Mouse (Mus musculus) cerebellum, postnatal 36 days (tissue): ENCODE data around the gene Asphd2.

Experiments
- DNase-seq, 2 experiments: peaks; one replicate each; pipeline ENCODE4 v3.0.0; 2021 to 2022; ENCODE audit warnings: mixed read lengths in 2 of 2

Gene Asphd2

DNA sequence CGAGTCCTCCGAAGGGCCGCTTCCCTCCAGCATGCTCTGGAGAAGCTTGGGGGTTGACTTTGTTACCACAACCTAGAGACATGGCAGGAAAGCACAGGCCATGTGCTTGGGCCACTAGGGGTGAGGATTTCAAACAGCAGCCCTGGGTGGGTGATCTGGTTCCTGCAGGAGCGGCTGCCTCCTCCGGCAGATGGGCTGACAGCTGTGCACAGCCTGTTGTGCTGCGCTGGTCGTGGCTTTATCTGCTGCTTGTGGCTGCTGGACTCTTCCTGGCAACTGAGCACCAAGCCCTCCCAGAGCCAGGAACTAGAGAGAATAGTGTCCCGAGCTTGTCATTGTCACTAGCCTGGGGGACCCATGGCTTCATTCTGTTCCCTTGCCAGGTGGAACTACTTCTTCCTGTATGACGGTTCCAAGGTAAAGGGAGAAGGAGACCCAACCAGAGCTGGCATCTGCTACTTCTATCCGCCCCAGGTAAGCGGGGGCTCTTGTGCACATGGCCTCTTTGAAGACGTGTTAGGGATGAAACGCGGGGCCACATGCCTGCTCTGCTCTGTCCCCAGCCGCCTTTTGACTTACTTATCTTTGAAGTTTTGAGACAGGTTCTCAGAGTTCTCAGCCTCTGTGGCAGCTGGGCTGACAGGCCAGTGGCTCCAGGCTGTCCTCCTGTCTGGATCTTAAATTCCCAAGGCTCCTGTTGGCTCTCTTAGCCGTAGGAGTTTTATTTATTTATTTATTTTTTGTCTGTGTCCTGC, 48.3 kb downstream of the Asphd2 start:
- no peak for DNase-seq

DNA sequence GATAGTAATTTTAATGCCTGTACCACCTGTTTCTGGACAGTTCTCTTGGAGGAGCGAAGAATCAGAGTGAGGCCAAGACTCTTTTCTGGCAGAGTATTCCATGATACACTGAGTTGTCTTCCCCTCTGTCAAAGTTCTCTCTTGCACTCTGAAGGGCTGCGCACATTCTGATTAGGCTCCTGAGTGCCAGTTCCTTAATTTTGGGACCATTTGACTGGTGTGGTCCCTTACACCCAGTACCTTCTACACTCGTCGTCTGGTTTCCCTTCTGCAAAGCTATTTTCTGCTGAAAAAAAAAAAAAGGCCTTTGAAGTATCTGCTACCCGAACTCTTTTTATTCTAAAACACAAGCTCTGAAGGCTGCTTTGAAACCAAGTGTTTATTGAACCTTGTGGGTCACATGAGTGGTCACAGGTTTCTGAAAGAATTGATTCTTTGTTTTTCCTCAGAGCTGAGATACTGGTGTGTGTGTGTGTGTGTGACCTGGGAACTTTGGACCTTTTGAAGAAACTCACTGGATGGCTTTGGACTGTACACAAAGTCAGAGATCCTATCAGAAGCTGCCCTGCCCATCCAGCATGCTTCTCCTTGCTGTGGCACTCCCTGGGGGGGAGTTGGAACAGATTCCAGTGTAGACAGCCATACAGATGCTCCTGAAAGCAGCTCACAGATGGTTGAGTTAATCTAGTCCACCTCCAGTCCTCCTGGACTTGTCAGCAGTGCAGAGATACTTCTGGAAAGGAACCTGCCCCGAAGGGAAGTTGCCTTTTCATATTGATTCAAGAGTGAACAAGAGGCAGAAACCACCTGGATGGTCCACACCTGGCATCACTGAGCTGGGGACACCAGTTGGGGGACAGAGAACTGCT, 50.3 kb downstream of the Asphd2 start:
- DNase-seq: no peak

DNA sequence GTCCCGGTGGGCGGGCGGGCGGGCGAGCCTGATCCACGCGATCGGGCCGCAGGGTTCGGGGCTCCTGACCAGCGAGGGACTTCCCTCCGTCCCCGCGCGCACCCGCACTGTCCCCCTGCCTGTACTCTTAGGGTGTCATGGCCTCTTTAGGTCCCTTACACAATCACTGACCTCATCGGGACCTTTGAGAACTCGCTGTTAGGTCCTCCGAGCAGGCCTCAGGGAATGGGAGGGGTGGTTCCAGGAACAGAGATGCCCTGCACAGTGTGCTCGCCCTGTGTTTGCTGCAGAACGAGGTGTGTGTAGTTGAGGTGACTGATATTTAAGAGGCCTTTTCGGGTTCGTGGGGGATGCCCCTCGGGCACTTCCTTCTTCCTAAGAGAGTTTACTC, 51.5 kb downstream of the Asphd2 start:
- DNase-seq: no peak

DNA sequence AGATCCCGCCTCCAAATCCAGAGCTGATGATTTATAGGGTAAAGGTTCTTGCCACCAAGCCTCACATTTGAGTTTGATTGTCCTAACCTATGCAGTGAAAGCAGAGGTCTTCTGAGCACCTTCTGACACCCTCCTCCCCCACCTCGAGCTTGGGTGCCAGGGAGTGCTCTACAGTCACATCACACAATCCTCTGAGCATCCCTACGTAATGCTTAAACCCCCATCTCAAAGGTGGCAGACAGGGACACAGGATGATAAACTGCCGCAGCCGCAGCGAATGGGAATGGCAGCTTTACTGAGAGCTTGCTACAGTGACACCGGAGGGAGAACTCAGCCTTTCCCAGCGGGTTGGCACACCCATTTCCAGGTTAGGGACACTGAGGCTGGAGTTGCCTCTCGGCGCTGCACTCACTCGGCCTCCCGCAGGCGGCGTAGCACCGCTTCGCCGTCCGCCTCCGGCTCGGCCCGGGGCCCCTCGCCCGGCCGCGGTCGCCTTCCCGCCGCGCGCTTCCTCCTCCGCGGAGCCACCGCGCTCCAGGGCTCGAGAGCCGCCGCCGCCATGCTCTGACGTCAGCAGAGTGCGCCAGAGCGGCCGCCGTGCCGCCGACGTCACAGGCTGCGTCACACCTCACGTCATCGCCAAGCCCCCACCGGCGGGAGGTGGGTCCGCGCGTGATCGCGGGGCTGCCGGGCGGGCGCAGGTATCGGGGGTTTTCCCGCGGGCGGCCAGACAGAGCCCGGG, 52.0 kb downstream of the Asphd2 start, which contains the start of the genes Srrd and Hps4:
Gene Srrd, minus strand, starts transcription at position 578 of the 742 bp plus-strand sequence.
Gene Hps4, plus strand, starts transcription at position 621 of the 742 bp plus-strand sequence.
- peak; percentile 89 for DNase-seq

DNA sequence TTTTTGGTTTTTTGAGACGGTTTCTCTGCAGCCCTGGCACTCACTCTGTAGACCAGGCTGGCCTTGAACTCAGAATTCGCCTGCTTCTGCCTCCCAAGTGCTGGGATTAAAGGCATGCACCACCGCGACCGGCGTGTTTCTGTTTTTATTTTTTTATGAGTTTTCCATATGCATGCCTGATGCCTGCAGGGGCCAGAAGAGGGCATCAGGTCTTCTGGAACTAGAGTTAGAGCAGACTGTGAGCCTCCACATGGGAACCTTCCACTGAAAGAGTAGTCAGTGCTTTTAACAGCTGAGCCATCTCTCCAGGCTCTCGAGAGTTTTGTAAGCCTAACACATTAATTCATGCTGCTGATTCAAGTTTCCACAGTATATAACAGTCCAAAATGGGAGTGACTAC, 55.5 kb downstream of the Asphd2 start:
- no peak for DNase-seq

GRCm38 (mm10) chr5:112337004-112337403, 57.7 kb downstream of the Asphd2 start:
- no peak for DNase-seq

- DNase-seq: peak; percentile 62 to 65
These were observed 59.2 kb downstream of the Asphd2 start for GRCm38 (mm10) chr5:112335473-112335872.
